Mouse (Mus musculus) megakaryocyte, embryonic 14.5 days (primary cell): ENCODE data around the gene Dcaf17.

Experiments
- FLI1 ChIP-seq: IDR thresholded peaks from 2 replicates; pipeline ENCODE4 v1.6.1; 2012; ENCODE audit warnings: low read length, inconsistent platforms, mixed read lengths
- GATA1 ChIP-seq: IDR thresholded peaks from 3 replicates; pipeline ENCODE4 v1.6.1; 2012; ENCODE audit warnings: mixed read lengths, low read length, inconsistent platforms, borderline replicate concordance

- TF ChIP-seq FLI1 = no peak
- no peak for TF ChIP-seq GATA1
Measured at GRCm38 (mm10) chr2:71031973-71032794, 22.9 kb upstream of the Dcaf17 start.
